Mouse (Mus musculus) embryonic facial prominence, embryonic 13.5 days (tissue): ENCODE measurements at regions not wholly inside any gene's neighbourhood (a gene's known extent, or its start where the extent isn't known, plus 50 kb on each side); places are given as distances from the start of the nearest gene placed in this dataset.
"Not testable (repeated sequence)": the region's sequence is repeated elsewhere in the genome, so short reads cannot be mapped to it uniquely, and the experiment has no call there.

Experiments
- ATAC-seq: fragments of 200-750 bp; cut with Nextera tagmentation; 2 replicates; pipeline ENCODE4 v1.8.0; 2017; ENCODE audit warnings: low read depth; ENCODE audit not compliant: insufficient number of reproducible peaks, insufficient read depth, low FRiP score, low TSS enrichment
- H3K27ac ChIP-seq: fragments of 300-500 bp; sonication (generic); 2 replicates; pipeline ENCODE4 v1.5.1; 2015; ENCODE audit warnings: moderate library complexity, mild to moderate bottlenecking, inconsistent platforms
- H3K27me3 ChIP-seq: fragments of 300-500 bp; sonication (generic); 2 replicates; pipeline ENCODE4 v1.6.1; 2015; ENCODE audit warnings: mild to moderate bottlenecking, inconsistent platforms
- H3K36me3 ChIP-seq: fragments of 300-500 bp; sonication (generic); 2 replicates; pipeline ENCODE4 v1.6.1; 2015; ENCODE audit warnings: mild to moderate bottlenecking, inconsistent platforms
- H3K4me1 ChIP-seq: fragments of 300-500 bp; sonication (generic); 2 replicates; pipeline ENCODE4 v1.6.1; 2015; ENCODE audit warnings: inconsistent platforms
- H3K4me2 ChIP-seq: fragments of 300-500 bp; sonication (generic); 2 replicates; pipeline ENCODE4 v1.6.1; 2015; ENCODE audit warnings: moderate library complexity, mild to moderate bottlenecking, inconsistent platforms
- H3K4me3 ChIP-seq: fragments of 300-500 bp; sonication (generic); 2 replicates; pipeline ENCODE4 v1.5.1; 2015; ENCODE audit warnings: mild to moderate bottlenecking, inconsistent platforms
- H3K9ac ChIP-seq: fragments of 300-500 bp; sonication (generic); 2 replicates; pipeline ENCODE4 v1.6.1; 2015; ENCODE audit warnings: mild to moderate bottlenecking, inconsistent platforms
- H3K9me3 ChIP-seq: fragments of 300-500 bp; sonication (generic); 2 replicates; pipeline ENCODE4 v1.6.1; 2016; ENCODE audit warnings: inconsistent platforms
- WGBS: fragments of 180-500 bp; shearing (Covaris S2); methylation state at CpG from one replicate; pipeline ENCODE4 v1.1.7; 2015; ENCODE audit warnings: mixed read lengths; 5-methylcytosine and 5-hydroxymethylcytosine counted together

GRCm38 (mm10) chr12:95491806-95492436 is 200.1 kb upstream of the Flrt2 start:
- 26% methylated on average over 3 of the region's 3 CpGs for WGBS
- not testable (repeated sequence) for ATAC-seq

GRCm38 (mm10) chr12:95501443-95501842 is 190.6 kb upstream of the Flrt2 start:
- ATAC-seq, result no peak
- 73% methylated on average over 3 of the region's 3 CpGs for WGBS

More at GRCm38 (mm10) chr12:95491806-95492436, 200.1 kb upstream of the Flrt2 start:
- not testable (repeated sequence) for H3K4me2 ChIP-seq, H3K9me3 ChIP-seq, H3K36me3 ChIP-seq, H3K9ac ChIP-seq, H3K27ac ChIP-seq, H3K27me3 ChIP-seq, H3K4me3 ChIP-seq, H3K4me1 ChIP-seq

GRCm38 (mm10) chr12:95520008-95520407 is 172.0 kb upstream of the Flrt2 start:
- H3K4me2 ChIP-seq, result no peak overlapping the region
- no peak overlapping the region for H3K4me3 ChIP-seq
- no peak overlapping the region for H3K9ac ChIP-seq
- H3K27me3 ChIP-seq, result no peaks in the 10 kb centered on the region
- 79% methylated on average over 2 of the region's 2 CpGs for WGBS
- H3K9me3 ChIP-seq, result no peaks in the 10 kb centered on the region
- H3K36me3 ChIP-seq, result no peaks in the 10 kb centered on the region
- no peak for ATAC-seq
- no peak overlapping the region for H3K27ac ChIP-seq
- H3K4me1 ChIP-seq, result no peaks in the 10 kb centered on the region

More at GRCm38 (mm10) chr12:95501443-95501842, 190.6 kb upstream of the Flrt2 start:
- H3K27me3 ChIP-seq, result no peaks in the 10 kb centered on the region
- H3K9me3 ChIP-seq, result no peaks in the 10 kb centered on the region
- H3K27ac ChIP-seq, result no peak overlapping the region
- no peak overlapping the region for H3K9ac ChIP-seq
- no peaks in the 10 kb centered on the region for H3K4me1 ChIP-seq
- no peak overlapping the region for H3K4me3 ChIP-seq
- no peak overlapping the region for H3K4me2 ChIP-seq
- no peaks in the 10 kb centered on the region for H3K36me3 ChIP-seq

DNA sequence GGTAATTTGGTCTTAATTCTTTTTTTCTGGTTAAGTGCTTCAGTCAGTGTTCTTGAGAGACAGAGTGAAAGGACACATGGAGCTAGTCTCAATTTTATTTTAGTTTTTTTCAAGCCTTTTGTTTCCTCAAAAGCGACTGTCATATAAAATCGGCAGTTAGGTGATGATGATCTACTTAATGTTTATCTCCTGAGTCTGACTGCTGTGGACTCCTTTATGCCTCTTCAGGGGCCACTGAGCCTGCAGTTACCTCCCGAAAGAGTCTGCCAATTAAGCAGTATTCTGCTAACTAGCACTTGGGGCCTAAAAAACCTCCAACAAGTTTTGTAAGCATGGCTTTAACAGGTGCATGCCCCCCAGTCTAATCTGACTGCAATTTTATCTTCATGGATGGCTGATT is 170.0 kb upstream of the Flrt2 start:
- 63% methylated on average over 3 of the region's 3 CpGs for WGBS
- Histone ChIP-seq H3K4me1 (no peaks in the 10 kb centered on the region), H3K9ac (no peak overlapping the region), H3K27me3 (no peaks in the 10 kb centered on the region), H3K9me3 (no peaks in the 10 kb centered on the region), H3K4me3 (no peak overlapping the region), H3K27ac (no peak overlapping the region), H3K36me3 (no peaks in the 10 kb centered on the region), H3K4me2 (no peak overlapping the region)
- no peak for ATAC-seq

- Histone ChIP-seq H3K4me3 (no peak overlapping the region), H3K36me3 (no peaks in the 10 kb centered on the region), H3K27me3 (no peaks in the 10 kb centered on the region), H3K9me3 (no peaks in the 10 kb centered on the region), H3K4me2 (no peak overlapping the region), H3K27ac (no peak overlapping the region), H3K4me1 (no peaks in the 10 kb centered on the region), H3K9ac (no peak overlapping the region)
- ATAC-seq, result no peak
- 67% methylated on average over 8 of the region's 8 CpGs for WGBS
Measured at GRCm38 (mm10) chr12:95533888-95534639, 158.0 kb upstream of the Flrt2 start.

- 33% methylated on average over 6 of the region's 6 CpGs for WGBS
- Histone ChIP-seq H3K9me3 (no peaks in the 10 kb centered on the region), H3K27me3 (no peaks in the 10 kb centered on the region), H3K4me2 (no peak overlapping the region), H3K27ac (no peak overlapping the region), H3K4me3 (no peak overlapping the region), H3K36me3 (no peaks in the 10 kb centered on the region), H3K4me1 (0 out of 2 replicates have a peak, but pooled peaks cover 4% of the 10 kb centered on the region), H3K9ac (no peak overlapping the region)
- no peak for ATAC-seq
Measured at GRCm38 (mm10) chr12:95547301-95547700, 144.7 kb upstream of the Flrt2 start.

- no peak for ATAC-seq
- Histone ChIP-seq H3K27ac (no peak overlapping the region), H3K9ac (no peak overlapping the region), H3K4me1 (no peaks in the 10 kb centered on the region), H3K9me3 (no peaks in the 10 kb centered on the region), H3K36me3 (no peaks in the 10 kb centered on the region), H3K4me3 (no peak overlapping the region), H3K27me3 (no peaks in the 10 kb centered on the region), H3K4me2 (no peak overlapping the region)
- WGBS, result 98% methylated on average over 3 of the region's 3 CpGs
Measured at GRCm38 (mm10) chr12:95553129-95553528, 138.9 kb upstream of the Flrt2 start.

GRCm38 (mm10) chr12:95558706-95559406 is 133.2 kb upstream of the Flrt2 start:
- Histone ChIP-seq H3K9me3 (no peaks in the 10 kb centered on the region), H3K4me3 (no peak overlapping the region), H3K36me3 (no peaks in the 10 kb centered on the region), H3K27ac (no peak overlapping the region), H3K9ac (no peak overlapping the region), H3K4me2 (no peak overlapping the region), H3K27me3 (no peaks in the 10 kb centered on the region), H3K4me1 (no peaks in the 10 kb centered on the region)
- 41% methylated on average over 6 of the region's 6 CpGs for WGBS
- no peak for ATAC-seq

GRCm38 (mm10) chr12:95563431-95563830 is 128.6 kb upstream of the Flrt2 start:
- Histone ChIP-seq H3K27ac (no peak overlapping the region), H3K27me3 (no peaks in the 10 kb centered on the region), H3K36me3 (no peaks in the 10 kb centered on the region), H3K4me2 (no peak overlapping the region), H3K4me1 (no peaks in the 10 kb centered on the region), H3K9ac (no peak overlapping the region), H3K4me3 (no peak overlapping the region), H3K9me3 (no peaks in the 10 kb centered on the region)
- WGBS, result 41% methylated on average over 4 of the region's 4 CpGs
- no peak for ATAC-seq

- ATAC-seq, result no peak
- Histone ChIP-seq H3K27ac (no peak overlapping the region), H3K36me3 (no peaks in the 10 kb centered on the region), H3K9ac (no peak overlapping the region), H3K27me3 (no peaks in the 10 kb centered on the region), H3K4me2 (no peak overlapping the region), H3K4me3 (no peak overlapping the region), H3K9me3 (no peaks in the 10 kb centered on the region), H3K4me1 (no peaks in the 10 kb centered on the region)
- WGBS, result 90% methylated on average over 3 of the region's 3 CpGs
Measured at GRCm38 (mm10) chr12:95576772-95577171, 115.3 kb upstream of the Flrt2 start.

DNA sequence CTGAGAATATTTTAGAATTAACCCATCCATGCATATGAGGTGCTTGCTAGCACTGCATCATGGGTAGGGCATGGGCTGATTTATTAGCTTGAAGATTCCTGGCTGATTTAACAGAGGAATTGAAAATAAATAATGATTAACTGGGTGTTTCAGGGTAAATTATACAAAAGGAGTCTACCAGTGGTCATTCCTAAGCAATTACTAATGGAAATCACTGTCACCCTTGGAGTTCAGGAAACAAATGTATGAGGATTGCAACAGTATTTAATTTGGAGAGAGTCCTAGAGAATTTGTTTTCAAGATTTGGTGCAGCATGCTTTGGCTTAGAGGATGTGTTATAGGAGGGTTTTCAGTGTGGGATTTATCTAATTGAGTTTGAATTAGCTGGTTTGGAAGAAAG is 103.0 kb upstream of the Flrt2 start:
- H3K4me1 ChIP-seq, result no peaks in the 10 kb centered on the region
- no peak overlapping the region for H3K9ac ChIP-seq

GRCm38 (mm10) chr12:95619281-95619680 is 72.7 kb upstream of the Flrt2 start:
- H3K27me3 ChIP-seq, result no peaks in the 10 kb centered on the region
- H3K36me3 ChIP-seq, result no peaks in the 10 kb centered on the region
- 86% methylated on average over 1 of the region's 1 CpGs for WGBS
- H3K9ac ChIP-seq, result no peak overlapping the region
- no peaks in the 10 kb centered on the region for H3K4me1 ChIP-seq
- no peak overlapping the region for H3K4me2 ChIP-seq
- no peak overlapping the region for H3K4me3 ChIP-seq
- no peak for ATAC-seq
- no peak overlapping the region for H3K27ac ChIP-seq
- no peaks in the 10 kb centered on the region for H3K9me3 ChIP-seq

More for the DNA sequence above, 103.0 kb upstream of the Flrt2 start:
- ATAC-seq, result no peak
- no peaks in the 10 kb centered on the region for H3K27me3 ChIP-seq
- no peaks in the 10 kb centered on the region for H3K36me3 ChIP-seq
- H3K27ac ChIP-seq, result no peak overlapping the region
- no peak overlapping the region for H3K4me2 ChIP-seq
- H3K9me3 ChIP-seq, result no peaks in the 10 kb centered on the region
- H3K4me3 ChIP-seq, result no peak overlapping the region
